Comparison of ENCODE assay signal across 1 mouse cellular context in genomic region chr2:151738460-151738859, GRCm38 (mm10).
A peak's percentile ranks its signal among the peaks of the same experiment; 100 is the strongest.
TF ChIP-seq lines count a peak whose summit lies in the region.

No protein-coding gene starts in this region.

TF ChIP-seq in MEL, 35 proteins besides CTCF, POLR2A, EP300 and RAD21 (continued from another document):
- TF ChIP-seq MYB (IDR thresholded peaks at IDR 0.05; ENCODE audit: low read depth, low read length): no peak
- no peak for TF ChIP-seq NELFE (IDR thresholded peaks at IDR 0.05; ENCODE audit: low read depth, low read length)
- no peak for TF ChIP-seq GABPA (IDR thresholded peaks at IDR 0.05; ENCODE audit: low read depth, low read length)
- 0 out of 2 replicates have a peak, but pooled peaks have one; percentile 51 for TF ChIP-seq MAX (IDR thresholded peaks at IDR 0.05; ENCODE audit: low read length)
- no peak for TF ChIP-seq JUND (IDR thresholded peaks at IDR 0.05; ENCODE audit: low read depth, low read length)
- peak; percentile 77 for TF ChIP-seq GATA1 (IDR thresholded peaks at IDR 0.05; ENCODE audit: low read depth, low read length)
- peak; percentile 77 for TF ChIP-seq TCF12 (IDR thresholded peaks at IDR 0.05; ENCODE audit: low read depth, low read length)
- TF ChIP-seq ZNF384 (IDR thresholded peaks at IDR 0.05; ENCODE audit: low read depth, low read length): no peak
- TF ChIP-seq USF2 (IDR thresholded peaks at IDR 0.05; ENCODE audit: borderline replicate concordance in 1 of 2, insufficient read depth in 1 of 2, low read depth in 1 of 2, low read length in 2 of 2): no peak
- TF ChIP-seq CHD1 (IDR thresholded peaks at IDR 0.05; ENCODE audit: low read depth, low read length): no peak
- TF ChIP-seq KAT2A (conservative IDR thresholded peaks at IDR 0.05; ENCODE audit: low read depth, low read length): no peak
- no peak for TF ChIP-seq ZKSCAN1 (IDR thresholded peaks at IDR 0.05; ENCODE audit: low read depth, low read length)
- TF ChIP-seq ZMIZ1 (IDR thresholded peaks at IDR 0.05; ENCODE audit: low read depth, low read length): no peak
- TF ChIP-seq SIN3A (IDR thresholded peaks at IDR 0.05; ENCODE audit: low read length): peak; percentile 80
- TF ChIP-seq RCOR1 (IDR thresholded peaks at IDR 0.05; ENCODE audit: low read depth, low read length): no peak
- no peak for TF ChIP-seq CHD2 (IDR thresholded peaks at IDR 0.05; ENCODE audit: low read length)
- no peak for TF ChIP-seq E2F4 (IDR thresholded peaks at IDR 0.05; ENCODE audit: borderline replicate concordance, low read depth, low read length)
- peak; percentile 96 for TF ChIP-seq ETS1 (IDR thresholded peaks at IDR 0.05; ENCODE audit: low read depth, low read length)
- no peak for TF ChIP-seq ELF1 (IDR thresholded peaks at IDR 0.05; ENCODE audit: low read depth, low read length)
- TF ChIP-seq NRF1 (IDR thresholded peaks at IDR 0.05; ENCODE audit: insufficient read depth, low read depth, low read length, poor library complexity, severe bottlenecking): no peak
- no peak for TF ChIP-seq BHLHE40 (IDR thresholded peaks at IDR 0.05; ENCODE audit: borderline replicate concordance, low read depth, low read length)
- TF ChIP-seq MXI1 (IDR thresholded peaks at IDR 0.05; ENCODE audit: low read depth, low read length): peak; percentile 85; the same call in 1 of the 2 replicates
- TF ChIP-seq UBTF (IDR thresholded peaks at IDR 0.05; ENCODE audit: borderline replicate concordance, insufficient read depth, low read depth, low read length): no peak
- no peak for TF ChIP-seq TBP (IDR thresholded peaks at IDR 0.05; ENCODE audit: low read depth, low read length)
- no peak for TF ChIP-seq USF1 (IDR thresholded peaks at IDR 0.05; ENCODE audit: low read depth, low read length)
- no peak for TF ChIP-seq SMC3 (IDR thresholded peaks at IDR 0.05; ENCODE audit: low read depth, low read length)
